Mouse (Mus musculus) NIH3T3 (cell line): Measurements from ENCODE around the gene Fam81a.

ENCODE experiments used
- DNase-seq: peaks from one replicate; pipeline ENCODE4 v3.0.0-alpha.2; 2012; ENCODE audit warnings: low read depth

The Fam81a gene

DNA sequence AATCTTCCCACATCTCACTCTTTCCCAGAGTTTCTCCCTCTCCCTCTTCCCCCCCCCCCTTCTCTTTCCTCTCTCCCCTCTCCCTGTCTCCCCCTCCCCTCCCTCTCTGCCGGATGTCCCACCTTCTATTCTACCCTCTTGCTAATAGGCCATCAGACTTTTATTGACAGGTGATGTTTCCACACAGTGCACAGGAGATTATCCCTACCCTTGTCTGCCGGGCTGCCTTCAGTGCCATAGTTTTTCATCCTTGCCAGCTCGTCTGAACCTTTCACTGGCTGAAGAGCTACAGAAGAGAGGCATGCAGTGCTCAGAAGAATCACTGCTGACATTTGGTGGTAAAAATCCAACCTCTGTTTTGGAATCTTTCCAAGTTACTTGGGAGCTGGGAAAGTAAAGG, 88.9 kb downstream of the Fam81a start:
- peak; percentile 53 for DNase-seq

DNA sequence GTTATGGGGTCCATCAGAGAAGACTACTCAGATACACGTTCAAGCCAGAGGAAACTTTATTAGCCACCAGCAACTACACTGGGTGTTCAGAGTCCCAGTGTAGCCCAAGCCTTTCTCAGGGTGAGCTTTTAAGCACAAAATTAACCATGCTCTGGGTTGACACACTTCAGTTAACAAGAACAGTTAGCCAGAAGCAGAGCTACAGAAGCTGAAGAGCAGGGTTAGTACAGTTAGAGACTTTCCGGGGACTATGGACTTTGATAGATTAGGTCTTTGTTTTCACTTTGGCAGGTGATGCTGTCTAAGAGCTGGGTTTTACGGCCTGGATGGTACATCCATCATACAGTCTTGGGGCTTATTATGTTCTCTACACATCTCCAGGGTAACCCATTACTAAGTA, 89.6 kb downstream of the Fam81a start:
- DNase-seq: no peak

- peak; percentile 68 for DNase-seq
Measured at GRCm38 (mm10) chr9:70049839-70050238, 92.5 kb downstream of the Fam81a start.

DNA sequence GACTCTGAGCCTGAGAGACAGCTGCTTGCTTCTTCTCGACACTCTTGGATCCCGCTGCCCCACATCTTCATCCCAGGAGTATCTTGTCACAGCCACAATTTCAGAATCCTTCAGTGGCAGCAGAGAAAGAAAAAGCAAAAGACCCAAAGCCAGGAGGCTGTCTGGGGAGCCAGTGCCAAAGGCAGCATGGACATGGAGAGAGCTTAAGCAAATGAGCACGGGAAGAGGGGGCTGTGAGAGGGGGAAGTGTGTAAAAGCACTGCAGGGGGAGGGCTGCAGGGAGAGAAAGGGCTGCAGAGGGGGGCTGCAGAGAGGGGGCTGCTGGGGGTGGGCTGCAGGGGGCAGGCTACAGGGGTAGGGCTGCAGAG, 93.0 kb downstream of the Fam81a start:
- DNase-seq: peak; percentile 54

DNA sequence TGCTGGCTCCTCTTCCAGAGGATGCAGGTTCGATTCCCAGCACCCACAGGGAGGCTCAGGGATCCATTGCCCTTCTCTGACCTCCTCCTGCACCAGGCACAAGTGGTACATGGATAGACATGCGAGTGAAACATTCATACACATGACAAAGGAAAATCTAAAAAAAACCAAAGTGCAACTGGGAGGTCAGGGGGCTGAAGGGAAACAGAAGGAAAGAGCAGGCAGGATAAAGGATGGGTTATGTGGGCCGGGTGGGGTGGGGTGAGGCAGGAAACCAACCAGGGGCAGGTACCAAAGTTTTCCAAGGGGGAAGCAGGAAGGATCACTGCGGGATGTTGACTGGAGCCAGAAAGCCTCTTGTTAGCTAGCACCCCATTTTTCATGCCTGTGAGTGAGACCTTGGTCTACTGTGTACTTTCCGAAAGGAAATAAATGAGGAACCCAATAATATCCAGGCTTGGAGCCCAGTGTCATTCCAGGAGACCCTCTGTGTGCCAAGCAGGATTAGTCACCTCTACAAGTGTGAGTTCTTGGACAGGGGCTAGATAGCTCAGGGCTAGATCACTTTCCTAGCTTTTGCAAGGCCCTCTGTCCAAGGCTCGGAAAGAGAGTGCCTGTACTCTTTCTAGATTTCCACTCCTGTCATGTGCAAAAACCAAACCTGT, 93.5 kb downstream of the Fam81a start:
- peak; percentile 82 for DNase-seq

DNA sequence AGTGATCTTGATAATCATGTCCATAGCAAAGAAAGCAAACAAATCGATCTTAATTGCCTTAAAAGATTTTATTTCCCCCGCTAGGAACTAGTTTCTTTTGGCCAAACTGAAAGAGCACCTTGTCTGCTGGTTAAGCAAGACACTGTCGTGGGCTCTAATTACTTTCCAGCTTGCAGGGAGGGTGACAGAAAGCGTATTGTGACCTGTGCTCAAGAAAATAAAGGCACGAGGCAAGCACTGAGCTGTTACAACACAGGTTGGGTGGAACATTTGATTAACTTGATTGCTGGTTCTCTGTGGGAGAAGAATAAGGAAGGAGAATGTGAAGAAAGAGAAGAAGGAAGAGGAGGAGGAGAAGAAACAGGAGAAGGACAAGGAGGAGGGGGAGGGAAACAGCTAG, 94.1 kb downstream of the Fam81a start:
- peak; percentile 35 for DNase-seq

DNA sequence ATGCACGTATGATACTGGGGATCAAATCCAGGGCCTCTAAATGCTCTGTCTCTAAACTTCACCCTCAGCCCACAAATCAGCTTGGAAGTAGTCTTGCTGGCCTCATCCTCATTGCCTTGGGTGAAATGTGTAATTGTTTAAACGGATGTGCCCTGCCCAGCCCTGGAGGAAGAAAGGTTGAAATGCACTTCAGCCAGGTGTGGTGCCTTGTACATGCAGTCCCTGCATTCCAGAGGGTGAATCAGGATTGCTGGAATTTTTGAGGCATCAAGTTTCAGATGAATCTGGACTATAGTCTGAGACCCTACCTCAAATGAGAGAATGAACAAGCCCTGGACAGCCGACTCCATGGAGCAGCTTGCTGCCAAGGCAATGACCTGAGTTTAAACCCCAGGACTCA, 94.5 kb downstream of the Fam81a start:
- DNase-seq: peak; percentile 73

DNA sequence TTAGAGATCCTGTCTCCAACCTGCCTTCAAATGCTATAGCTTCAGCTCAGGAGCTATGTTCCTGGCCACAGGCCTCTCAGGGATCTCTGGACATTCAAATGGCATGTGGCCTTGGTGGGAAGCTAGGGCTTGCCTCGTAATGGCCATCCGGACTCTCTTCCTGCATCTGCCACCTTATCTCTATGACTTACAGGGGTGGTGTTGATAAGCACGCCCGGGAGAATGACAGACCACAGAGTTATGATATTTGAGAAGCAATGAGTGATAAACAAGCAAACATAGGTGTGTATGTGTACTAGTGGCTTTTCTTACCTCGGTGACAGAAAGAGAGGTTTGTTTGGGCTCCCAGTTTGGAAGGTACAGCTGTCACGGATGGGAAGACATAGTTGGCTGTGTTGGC, 96.1 kb downstream of the Fam81a start:
- no peak for DNase-seq

DNA sequence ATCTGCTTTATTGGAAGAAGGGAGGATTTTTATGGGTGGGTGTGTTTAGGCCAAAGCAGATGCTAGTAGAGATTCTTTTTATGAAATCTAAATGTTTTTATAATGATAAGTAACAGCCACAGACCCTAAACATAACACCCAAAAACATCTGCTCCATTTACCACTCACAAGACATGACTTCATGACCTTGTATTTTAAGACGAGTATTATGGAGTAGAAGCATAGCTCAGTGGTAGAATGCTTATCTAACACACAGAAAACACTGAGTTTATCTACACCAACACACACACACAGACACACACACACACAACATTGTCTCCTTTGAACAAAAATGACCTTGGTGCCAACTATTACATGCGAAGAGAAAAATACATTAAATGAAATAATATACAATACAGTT, 97.5 kb downstream of the Fam81a start:
- DNase-seq: no peak

GRCm38 (mm10) chr9:70042935-70043334, 99.4 kb downstream of the Fam81a start:
- no peak for DNase-seq

DNA sequence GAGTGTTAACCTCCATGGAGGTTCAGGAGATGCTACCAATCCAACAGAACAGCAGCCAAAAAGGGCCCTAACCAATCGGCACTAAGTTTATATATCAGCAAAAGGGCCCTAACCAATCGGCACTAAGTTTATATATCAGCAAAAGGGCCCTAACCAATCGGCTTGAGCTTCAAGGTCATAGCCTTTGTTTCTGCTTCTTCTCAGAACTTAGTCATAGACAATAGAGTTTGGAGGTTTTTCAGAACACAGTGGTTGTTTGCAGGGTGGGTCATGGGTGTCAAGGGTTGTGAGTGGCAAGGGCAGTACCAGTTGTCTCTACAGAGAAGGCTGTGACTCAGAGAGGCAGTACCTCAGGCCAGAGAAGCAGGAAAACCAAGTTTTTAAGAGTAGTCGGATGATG, 100.2 kb downstream of the Fam81a start:
- peak; percentile 39 for DNase-seq

- DNase-seq: no peak
Measured at GRCm38 (mm10) chr9:70040570-70040969, 101.8 kb downstream of the Fam81a start.

DNA sequence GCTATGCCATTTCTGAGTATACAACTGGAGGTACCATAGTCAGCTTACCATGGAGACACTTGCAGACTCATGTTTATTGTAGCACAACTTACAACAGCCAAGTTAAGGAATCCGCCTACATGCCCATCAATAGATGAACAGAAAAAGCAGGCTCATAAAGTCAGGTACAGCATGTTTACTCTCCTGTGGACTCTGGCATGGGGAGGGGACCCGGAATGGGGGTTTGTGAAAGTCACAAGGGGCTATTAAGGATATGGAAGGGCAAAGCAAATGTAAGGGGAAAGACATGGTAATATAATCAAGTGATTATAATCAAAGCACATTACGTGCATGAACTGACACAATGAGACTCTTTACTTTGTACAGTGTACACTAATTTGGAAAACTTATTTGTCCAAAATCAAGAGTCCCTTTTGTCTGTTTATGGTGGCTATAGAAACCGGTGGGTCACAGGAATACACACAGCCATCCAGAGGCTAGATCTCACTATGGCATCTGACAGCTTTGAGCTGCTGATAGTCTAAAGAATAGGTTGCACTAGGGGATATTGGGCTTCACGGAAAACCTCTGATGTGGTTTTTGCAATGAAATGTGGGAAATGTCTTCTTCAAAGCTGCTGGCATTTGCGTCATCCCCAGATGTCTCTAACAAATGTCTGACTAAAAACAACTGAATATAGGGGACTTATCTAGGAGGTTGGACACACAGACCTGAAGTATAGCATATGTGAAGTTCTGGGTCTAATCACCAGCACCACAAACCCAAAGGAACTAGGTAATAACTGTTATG, 102.6 kb downstream of the Fam81a start:
- no peak for DNase-seq
